In the genomic region with DNA sequence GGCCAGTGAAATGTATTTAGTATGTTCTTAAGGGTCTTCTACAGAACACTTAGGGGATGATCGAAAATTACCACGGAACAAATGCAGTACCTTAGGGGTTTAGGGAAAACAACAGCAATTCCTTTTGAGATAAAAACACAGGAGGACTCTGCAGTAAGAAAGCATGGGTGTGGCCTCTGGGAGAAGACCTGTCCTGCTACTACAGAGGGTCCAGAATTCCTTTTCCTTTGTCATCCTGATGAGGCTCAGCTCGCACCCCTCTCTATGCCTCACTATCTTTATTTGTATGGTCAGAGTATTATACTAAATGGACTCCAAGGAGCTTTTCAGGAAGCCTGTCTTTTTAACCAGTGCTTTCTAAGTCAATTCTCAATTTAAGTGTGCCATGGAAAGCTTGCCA, we compare ENCODE assay signal across 14 mouse cellular contexts.
"Had no signal": no experiment of that assay in that cellular context is flagged by ENCODE, and none has a peak within 500 bp of the region (broad histone marks: within the 10 kb centered on the region; RNA-seq: fewer than 3 reads in every experiment).

No protein-coding gene starts in this region.

- H3K27ac ChIP-seq: midbrain, embryonic 10.5 days; midbrain, embryonic 12.5 days; neural tube, embryonic 12.5 days; stomach, embryonic 15.5 days; stomach, postnatal 0 days had no signal

- DNase-seq: lung, adult 18-20 months; lung, embryonic 14.5 days; lung, postnatal 10 days; lung, postnatal 4 days; retina, postnatal 1 day; right cerebral cortex, postnatal 14 days; thymus, adult 2 months; thymus, postnatal 36 days had no signal

- H3K4me3 ChIP-seq: midbrain, embryonic 10.5 days; midbrain, embryonic 12.5 days; myocyte; neural tube, embryonic 12.5 days; stomach, embryonic 15.5 days had no signal
